Mouse (Mus musculus): ENCODE measurements around the gene Pgp.

Pgp gene

GRCm38 (mm10) chr17:24481027-24481815 is 11.0 kb downstream of the Pgp start:
- no peak for DNase-seq (ENCODE audit: low spot score in 2 of 2)

DNA sequence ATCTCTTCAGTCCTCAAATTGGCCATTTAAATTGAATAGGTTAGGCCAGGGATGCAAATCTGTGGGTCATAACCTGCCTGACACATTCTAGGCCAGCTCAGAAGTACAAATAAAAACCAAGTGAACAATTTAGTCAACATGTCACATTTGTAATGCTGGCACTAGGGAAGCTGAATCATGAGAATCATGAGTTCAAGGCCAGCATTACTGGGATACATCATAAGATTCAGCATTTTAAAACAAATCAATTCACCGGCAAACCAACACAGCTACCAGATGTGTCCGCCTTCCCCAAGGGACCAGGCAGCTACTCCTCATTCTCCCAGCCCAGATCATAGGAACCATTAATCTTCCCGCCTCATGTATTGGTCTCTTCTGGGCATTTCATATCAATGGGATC is 13.3 kb downstream of the Pgp start:
- DNase-seq (ENCODE audit: low spot score in 2 of 2): no peak

- no peak for DNase-seq (ENCODE audit: low spot score in 2 of 2)
Observed at GRCm38 (mm10) chr17:24485090-24485860, 15.1 kb downstream of the Pgp start.

DNA sequence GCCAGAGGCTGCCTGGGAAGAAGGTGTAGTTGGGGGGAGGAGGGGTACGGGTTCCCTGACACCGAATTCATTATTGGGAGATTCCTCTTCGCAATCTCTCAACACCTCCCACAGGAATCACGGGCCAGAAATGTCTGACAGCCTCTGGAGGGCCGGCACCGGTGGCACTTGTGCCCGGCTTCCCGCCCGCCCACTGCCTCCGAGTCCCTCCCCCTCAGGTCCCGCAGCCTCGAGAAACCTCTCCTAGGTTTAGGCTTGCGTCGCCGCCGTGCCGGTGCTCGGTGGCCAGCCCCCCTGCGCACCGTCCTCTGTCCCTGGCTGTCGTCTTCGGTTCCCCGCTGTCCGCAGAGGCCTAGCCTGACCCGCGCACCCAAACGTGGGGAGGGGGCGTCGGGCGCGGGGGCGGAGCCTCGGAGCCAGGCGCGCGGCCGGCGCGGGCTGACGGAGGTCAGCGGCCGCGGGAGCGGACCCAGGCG is 18.0 kb downstream of the Pgp start, which contains the start of gene Caskin1:
Caskin1 (plus strand) TSS at position 416 of the 476 bp plus-strand sequence.
- no peak for DNase-seq (ENCODE audit: low spot score in 2 of 2)

DNA sequence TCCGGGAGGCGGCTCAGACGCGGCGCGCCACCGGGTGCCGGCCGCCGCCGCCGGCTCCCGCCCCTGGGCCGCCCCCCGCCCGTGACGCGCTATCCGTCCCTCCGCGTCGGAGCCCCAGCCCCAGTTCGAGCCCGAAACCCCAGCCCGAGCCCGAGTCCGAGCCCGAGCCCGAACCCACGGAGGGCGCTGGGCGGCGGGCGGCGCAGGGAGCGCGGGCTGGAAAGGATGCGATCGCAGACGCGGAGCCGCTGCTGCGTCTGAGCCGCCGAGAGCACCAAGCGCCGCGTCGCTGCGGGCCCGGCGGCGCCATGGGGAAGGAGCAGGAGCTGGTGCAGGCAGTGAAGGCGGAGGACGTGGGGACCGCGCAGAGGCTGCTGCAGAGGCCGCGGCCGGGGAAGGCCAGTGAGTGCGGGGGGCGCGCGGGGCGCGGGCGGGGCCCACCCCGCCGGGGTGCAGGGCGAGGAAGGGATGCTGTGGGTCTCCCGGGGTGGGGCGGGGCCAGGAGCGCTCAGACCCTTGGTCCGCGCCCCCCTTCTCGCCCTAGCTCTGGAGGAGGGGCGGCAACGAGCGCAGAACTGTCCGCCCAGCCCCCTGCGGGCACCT is 18.6 kb downstream of the Pgp start:
- no peak for DNase-seq (ENCODE audit: low spot score in 2 of 2)

GRCm38 (mm10) chr17:24489265-24490030 is 19.3 kb downstream of the Pgp start:
- DNase-seq (ENCODE audit: low spot score in 2 of 2): no peak

DNA sequence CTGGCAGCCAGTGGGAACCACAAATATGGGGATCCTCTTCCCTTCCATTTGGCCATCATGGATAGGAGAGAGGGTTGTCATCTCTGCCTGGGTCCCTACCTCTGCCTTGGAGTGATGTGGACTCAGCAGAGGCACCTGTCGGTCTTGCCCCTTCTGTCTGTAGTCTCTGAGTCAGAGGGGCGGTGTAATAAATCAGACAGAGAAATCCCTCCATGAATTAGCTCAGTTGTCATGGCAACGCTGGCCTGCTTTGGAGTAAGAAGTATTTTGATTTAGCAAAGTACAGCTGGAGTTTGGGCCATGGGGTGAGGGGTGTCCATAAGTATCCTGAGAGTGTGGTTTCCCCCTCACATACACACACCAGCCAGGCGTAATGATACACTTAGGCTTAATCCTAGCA is 20.2 kb downstream of the Pgp start:
- no peak for DNase-seq (ENCODE audit: low spot score in 2 of 2)

DNA sequence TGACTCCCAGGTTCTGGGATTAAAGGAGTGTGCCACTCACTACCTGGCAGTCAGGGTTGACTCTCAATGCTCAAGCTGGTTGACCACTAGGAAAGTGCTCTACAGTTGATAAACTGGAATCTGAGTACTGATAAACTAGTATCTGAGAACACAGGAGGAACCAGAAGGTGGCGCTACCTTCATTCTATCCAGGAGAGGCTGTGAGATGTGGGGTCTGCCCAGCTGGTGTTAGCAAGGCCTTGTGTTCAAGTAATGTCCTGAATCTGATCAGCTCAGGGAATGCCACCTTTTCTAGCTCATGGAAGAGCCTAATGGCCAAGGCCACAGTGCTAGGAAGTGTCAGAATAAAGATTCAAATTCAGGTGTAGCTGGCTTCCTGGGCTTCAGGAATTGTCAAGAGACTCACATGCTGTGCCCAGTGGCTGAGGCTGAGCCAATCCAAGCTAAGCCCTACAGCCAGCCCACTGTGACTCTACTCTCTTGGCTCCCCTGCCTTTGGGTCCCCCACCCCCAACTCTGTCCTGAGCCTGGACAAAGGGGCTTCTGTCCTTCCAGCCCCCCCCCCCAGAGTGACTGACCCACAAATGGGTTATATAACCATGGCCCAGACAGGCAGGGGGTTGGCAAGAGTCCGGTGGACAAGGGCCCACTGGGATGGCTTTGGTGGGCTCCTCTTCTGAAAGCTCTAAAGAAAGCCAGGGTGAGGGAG is 24.6 kb downstream of the Pgp start:
- DNase-seq (ENCODE audit: low spot score in 2 of 2): peak in 1 of 2 experiments; percentile 58

DNA sequence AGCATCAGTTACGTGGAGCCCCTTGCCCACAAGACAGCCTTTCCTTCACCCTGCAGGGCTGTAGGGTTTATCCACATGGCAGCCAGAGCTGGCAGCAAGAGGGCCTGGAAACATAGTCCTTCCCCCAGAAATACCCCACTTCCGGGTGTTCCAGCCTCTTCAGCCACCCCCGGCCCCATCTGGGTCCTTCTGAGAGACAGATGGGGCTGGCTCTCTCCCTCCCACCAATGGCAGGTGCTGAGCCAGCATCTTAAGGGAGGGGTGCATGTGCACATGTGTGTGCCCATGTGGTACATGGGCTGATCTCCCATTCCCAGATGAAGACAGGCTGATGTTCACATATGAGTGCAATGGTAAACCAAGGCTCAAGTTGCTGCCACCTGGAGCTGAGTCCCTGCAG is 25.3 kb downstream of the Pgp start:
- peak in 1 of 2 experiments; percentile 46 for DNase-seq (ENCODE audit: low spot score in 2 of 2)

DNA sequence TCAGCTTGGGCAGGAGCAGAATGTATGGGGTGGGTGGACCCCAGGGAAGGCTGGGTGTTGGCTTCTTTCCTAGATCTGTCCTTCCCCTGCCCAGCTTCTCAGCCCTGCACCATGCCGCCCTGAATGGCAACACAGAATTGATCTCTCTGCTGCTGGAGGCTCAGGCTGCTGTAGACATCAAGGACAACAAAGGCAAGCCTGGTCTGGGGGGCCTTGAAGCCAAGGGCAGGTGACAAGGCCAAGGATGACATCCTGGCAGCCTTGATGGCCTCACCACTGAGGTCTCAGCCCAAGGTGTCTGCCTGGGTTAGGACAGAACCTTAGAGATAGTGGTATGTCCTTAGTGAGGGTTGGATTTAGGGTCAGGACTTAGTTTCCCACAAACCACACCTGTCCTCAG is 25.8 kb downstream of the Pgp start:
- peak in 1 of 2 experiments; percentile 5 for DNase-seq (ENCODE audit: low spot score in 2 of 2)

- no peak for DNase-seq (ENCODE audit: low spot score in 2 of 2)
Observed at GRCm38 (mm10) chr17:24502208-24502607, 32.0 kb downstream of the Pgp start.

GRCm38 (mm10) chr17:24504085-24504484 is 33.9 kb downstream of the Pgp start:
- no peak for DNase-seq (ENCODE audit: low spot score in 2 of 2)

DNA sequence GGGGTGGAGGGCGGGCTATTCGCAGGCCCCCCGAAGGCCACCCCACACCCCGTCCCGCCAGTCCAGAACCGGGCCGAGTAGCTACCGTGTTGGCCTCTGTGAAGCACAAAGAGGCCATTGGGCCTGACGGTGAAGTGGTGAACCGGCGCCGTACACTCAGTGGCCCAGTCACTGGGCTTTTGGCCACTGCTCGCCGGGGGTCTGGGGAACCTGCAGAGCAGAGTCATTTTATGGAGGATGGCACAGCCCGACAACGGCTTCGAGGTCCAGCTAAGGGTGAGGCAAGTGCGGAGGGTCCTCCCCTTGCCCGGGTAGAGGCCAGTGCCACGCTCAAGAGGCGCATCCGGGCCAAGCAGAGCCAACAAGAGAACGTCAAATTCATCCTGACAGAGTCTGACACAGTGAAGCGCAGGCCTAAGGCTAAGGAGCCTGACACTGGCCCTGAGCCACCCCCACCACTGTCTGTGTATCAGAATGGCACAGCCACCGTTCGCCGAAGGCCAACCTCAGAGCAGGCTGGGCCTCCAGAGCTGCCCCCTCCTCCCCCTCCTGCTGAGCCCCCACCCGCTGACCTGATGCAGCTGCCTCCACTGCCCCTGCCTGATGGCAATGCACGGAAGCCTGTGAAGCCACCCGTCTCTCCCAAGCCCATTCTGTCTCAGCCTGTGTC is 35.2 kb downstream of the Pgp start:
- no peak for DNase-seq (ENCODE audit: low spot score in 2 of 2)

DNA sequence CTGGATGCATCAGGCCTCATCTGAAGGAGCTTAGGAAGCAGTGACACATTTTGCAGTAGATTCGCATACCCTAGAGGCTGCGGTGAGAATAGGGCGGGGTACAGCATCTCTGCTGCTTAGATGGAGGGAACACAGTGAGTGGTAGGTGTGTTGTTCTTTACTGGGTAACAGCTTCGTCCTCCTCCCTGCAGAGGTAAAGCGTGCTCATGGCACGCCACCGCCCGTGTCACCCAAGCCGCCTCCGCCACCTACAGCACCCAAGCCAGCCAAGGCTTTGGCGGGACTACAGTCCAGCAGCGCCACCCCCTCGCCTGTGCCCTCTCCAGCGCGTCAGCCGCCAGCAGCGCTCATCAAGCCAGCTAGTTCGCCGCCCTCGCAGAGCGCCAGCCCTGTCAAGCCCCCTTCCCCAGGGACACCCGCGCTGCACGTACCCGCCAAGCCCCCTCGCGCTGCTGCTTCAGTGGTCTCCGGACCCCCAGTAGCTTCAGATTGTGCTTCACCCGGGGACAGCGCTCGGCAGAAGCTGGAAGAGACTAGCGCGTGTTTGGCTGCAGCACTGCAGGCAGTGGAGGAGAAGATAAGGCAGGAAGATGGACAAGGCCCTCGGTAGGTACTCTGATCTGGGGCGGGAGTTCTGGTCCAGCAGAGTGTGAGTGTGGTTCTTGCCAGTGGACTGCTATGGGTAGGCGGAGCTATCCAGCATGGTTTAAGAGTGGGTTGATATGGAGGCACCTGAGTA is 36.3 kb downstream of the Pgp start:
- no peak for DNase-seq (ENCODE audit: low spot score in 2 of 2)

DNA sequence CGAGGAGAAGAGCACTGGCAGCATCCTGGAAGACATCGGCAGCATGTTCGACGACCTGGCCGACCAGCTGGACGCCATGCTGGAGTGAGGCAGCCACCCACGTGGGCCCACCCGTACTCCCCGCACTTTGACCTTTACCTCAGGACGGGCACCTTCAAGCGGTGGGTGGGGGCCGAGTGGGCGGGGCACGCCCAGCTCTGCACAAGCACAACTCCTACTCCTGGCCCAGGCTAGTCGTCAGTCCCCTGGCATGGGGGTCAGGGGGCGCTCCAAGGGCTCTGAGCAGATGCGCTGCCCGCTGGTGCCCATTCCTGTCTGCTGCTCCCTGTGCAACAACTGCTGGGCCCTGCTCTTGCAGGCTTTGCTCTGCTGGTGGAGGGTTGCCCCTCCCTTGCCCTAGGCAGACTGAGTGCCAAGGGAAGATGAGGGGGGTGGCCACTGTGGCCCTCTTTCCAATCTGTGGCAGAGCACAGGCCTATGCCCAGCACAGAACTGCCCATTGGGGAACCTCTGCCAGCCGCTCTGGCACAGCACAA is 37.0 kb downstream of the Pgp start:
- DNase-seq (ENCODE audit: low spot score in 2 of 2): no peak

DNA sequence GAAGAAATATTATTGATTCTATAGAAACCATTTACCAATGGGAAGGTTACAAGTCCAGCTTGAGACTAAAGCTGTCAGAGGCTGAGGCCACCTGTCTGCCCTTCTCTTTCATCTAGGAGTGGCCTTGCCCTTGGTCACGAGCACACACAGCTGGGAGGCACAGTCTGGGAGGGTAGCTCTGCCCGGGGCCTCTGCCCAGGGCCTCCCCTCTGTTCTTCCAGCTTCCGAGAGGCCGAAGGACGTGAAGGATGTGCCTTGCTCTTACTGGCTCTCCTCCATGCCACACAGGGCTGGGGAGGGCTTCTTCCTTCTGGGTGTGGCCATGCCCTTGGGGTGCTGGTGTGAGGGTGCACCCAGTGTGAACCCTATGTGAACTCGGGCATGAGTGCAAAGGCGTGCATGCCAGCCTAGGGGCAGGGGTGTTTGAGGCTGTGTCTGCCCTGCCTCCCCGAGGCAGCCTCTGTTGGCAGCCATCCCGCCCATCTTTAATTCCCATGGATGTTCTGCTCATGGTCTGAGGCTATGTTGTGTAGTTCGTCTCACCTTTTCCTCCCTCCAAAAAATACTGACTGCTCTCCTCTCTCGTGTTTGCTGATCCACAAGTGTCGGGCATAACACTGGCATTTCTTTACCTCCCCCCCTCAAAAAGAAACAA is 37.7 kb downstream of the Pgp start:
- DNase-seq (ENCODE audit: low spot score in 2 of 2): no peak

GRCm38 (mm10) chr17:24513609-24514008 is 43.4 kb downstream of the Pgp start:
- peak in 1 of 2 experiments; percentile 78 for DNase-seq (ENCODE audit: low spot score in 2 of 2)

- DNase-seq (ENCODE audit: low spot score in 2 of 2): no peak
Observed at GRCm38 (mm10) chr17:24514270-24515257, 44.4 kb downstream of the Pgp start.

Measured in frontal cortex, postnatal 14 days (tissue).